Mouse (Mus musculus) embryonic facial prominence, embryonic 15.5 days (tissue): ENCODE data around the gene Rpl3. TPM values are rescaled to one million over a fixed set of nuclear protein-coding genes. Genes with fewer than 3 reads are reported as not detected.
A peak's percentile ranks its signal among the peaks of the same experiment; 100 is the strongest.

Experiments used
- ATAC-seq: fragments of 200-750 bp; cut with Nextera tagmentation; 2 replicates; pipeline ENCODE4 v1.8.0; 2017; ENCODE audit warnings: low read depth, moderate TSS enrichment; ENCODE audit not compliant: insufficient number of reproducible peaks, low FRiP score, low TSS enrichment
- H3K27ac ChIP-seq: fragments of 300-500 bp; sonication (generic); replicated peaks from 2 replicates; pipeline ENCODE4 v1.5.1; 2015; ENCODE audit warnings: mild to moderate bottlenecking, inconsistent platforms
- H3K27me3 ChIP-seq: fragments of 300-500 bp; sonication (generic); 2 replicates; pipeline ENCODE4 v1.6.1; 2015; ENCODE audit warnings: inconsistent platforms
- H3K36me3 ChIP-seq: fragments of 300-500 bp; sonication (generic); 2 replicates; pipeline ENCODE4 v1.6.1; 2015; ENCODE audit warnings: mild to moderate bottlenecking, inconsistent platforms
- H3K4me1 ChIP-seq: fragments of 300-500 bp; sonication (generic); 2 replicates; pipeline ENCODE4 v1.6.1; 2015; ENCODE audit warnings: inconsistent platforms
- H3K4me2 ChIP-seq: fragments of 300-500 bp; sonication (generic); replicated peaks from 2 replicates; pipeline ENCODE4 v1.6.1; 2015; ENCODE audit warnings: mild to moderate bottlenecking, inconsistent platforms
- H3K4me3 ChIP-seq: fragments of 300-500 bp; sonication (generic); replicated peaks from 2 replicates; pipeline ENCODE4 v1.5.1; 2015; ENCODE audit warnings: mild to moderate bottlenecking, inconsistent platforms
- H3K9ac ChIP-seq: fragments of 300-500 bp; sonication (generic); 2 replicates; pipeline ENCODE4 v1.6.1; 2015; ENCODE audit warnings: inconsistent platforms
- H3K9me3 ChIP-seq: fragments of 300-500 bp; sonication (generic); replicated peaks from 2 replicates; pipeline ENCODE4 v1.6.1; 2016; ENCODE audit warnings: inconsistent platforms
- WGBS: fragments of 180-500 bp; shearing (Covaris S2); methylation state at CpG from one replicate; pipeline ENCODE4 v1.1.7; 2015; 5-methylcytosine and 5-hydroxymethylcytosine counted together
- polyA plus RNA-seq: library from polyadenylated mRNA; unstranded; fragments of >200 nt; fragmentation: Nextera tagmentation; extraction: Ambion mirVana; gene quantifications from 2 replicates; pipeline ENCODE4 v1.2.1, GENCODE M21; 2015

Gene Rpl3
- polyA plus RNA-seq, 1 experiment from 2014 or later: 1,072 TPM

DNA sequence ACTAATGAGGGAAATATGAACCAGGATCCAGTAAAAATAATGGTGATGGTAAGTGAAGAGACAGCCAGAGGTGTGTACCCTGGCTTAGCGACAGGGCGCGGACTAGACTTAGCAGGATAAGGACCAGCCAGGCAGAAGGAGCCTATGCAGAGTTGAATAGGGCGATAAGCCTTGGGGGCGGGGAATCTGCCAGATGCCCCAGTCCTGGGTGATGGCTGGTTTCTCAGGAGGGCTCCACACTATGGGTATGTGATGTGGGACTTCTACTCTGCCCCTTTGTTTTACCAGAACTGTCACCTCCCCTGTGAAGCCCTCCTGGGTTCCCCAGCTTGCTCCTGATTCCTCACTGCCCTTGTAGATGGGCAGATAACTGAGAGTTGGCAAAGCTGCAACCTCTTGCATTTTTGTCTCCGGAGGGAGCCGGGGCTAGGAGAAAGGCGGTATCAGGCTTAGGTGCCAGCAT lies 6.4 kb upstream of the Rpl3 start:
- Histone ChIP-seq H3K9ac (no peak overlapping the region), H3K27me3 (peaks cover 3% of the 10 kb centered on the region), H3K27ac (no peak overlapping the region), H3K4me1 (peaks cover 38% of the 10 kb centered on the region), H3K4me3 (no peak overlapping the region), H3K9me3 (no peaks in the 10 kb centered on the region), H3K36me3 (no peaks in the 10 kb centered on the region), H3K4me2 (no peak overlapping the region)
- ATAC-seq: no peak
- WGBS: 34% methylated on average over 8 of the region's 8 CpGs

DNA sequence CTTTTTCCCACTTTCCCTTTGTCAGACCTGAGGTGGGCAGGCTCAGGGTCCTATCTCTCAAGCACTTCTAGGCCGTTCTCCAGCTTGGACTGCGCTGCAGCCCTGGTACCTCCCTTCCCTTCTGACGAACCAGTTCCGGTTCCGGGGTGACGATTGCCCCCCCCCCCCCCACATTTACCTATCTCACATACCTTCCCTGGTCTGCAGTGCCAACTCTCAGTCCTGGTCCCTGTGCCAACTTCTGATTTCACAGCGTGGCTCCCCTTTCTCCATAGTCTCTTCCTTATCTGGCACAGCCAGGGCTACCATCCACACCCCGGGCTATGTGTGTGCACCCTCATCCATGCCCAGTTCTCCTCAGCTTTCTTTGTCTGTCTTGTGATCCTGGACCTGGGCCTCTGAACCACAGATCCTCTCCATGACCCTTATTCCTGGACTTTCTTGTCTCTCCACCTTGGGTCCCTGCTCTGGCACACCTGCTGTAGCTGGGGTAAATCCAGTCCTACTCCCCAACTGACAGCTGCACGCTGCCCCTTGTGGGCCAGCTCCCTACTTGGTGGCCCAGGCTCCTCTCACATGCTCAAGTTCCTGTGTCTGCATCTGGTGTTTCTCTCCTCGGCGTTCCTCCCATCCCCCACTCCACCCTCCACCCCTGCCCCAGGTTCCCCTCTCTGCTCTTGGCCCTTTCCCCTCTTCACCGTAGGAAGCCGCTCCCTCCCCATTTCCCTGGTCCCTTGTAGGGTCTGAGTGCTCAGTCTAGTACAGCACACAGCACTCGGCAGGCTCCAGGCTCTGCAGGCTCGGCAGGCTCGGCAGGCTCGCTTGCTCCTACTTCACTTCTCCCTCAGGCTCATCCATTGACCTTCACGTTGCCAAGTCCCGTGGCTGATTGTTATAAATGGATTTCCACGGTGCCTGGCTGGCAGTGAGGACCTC lies 5.5 kb upstream of the Rpl3 start:
- Histone ChIP-seq H3K4me2 (peak overlapping the region; percentile 27; the same call in 1 of the 2 replicates), H3K27me3 (peaks cover 11% of the 10 kb centered on the region), H3K4me3 (no peak overlapping the region), H3K9me3 (no peaks in the 10 kb centered on the region), H3K27ac (no peak overlapping the region), H3K9ac (no peak overlapping the region), H3K36me3 (no peaks in the 10 kb centered on the region), H3K4me1 (peaks cover 43% of the 10 kb centered on the region)
- WGBS: 17% methylated on average over 20 of the region's 20 CpGs
- ATAC-seq: peak; percentile 61; the same call in 1 of the 2 replicates

DNA sequence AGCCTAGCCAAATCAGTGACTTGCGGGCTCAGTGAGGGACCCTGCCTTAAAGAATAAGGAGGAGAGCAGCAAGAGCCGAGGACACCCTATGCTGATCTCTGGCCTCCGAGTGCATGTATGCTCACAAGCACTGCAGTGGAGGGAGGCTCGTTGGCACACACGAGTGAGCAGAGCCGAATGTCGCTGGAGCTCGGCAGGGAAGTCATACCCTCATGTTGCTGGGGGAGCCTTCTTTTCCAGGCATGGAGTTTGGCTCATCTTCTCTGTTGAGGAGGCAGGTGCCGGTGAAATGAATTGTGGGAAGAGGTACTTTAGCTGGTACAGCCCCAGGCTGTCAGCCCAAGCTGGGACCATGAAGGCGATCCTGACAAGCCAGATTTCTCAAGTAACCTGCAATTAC lies 4.7 kb upstream of the Rpl3 start:
- peaks cover 19% of the 10 kb centered on the region for H3K27me3 ChIP-seq
- H3K9me3 ChIP-seq: no peaks in the 10 kb centered on the region
- WGBS: 58% methylated on average over 10 of the region's 10 CpGs
- H3K27ac ChIP-seq: peak overlapping the region; percentile 45; the same call in 1 of the 2 replicates
- no peak for ATAC-seq
- no peak overlapping the region for H3K4me2 ChIP-seq
- H3K4me1 ChIP-seq: peaks cover 46% of the 10 kb centered on the region
- no peaks in the 10 kb centered on the region for H3K36me3 ChIP-seq
- H3K9ac ChIP-seq: no peak overlapping the region
- no peak overlapping the region for H3K4me3 ChIP-seq

DNA sequence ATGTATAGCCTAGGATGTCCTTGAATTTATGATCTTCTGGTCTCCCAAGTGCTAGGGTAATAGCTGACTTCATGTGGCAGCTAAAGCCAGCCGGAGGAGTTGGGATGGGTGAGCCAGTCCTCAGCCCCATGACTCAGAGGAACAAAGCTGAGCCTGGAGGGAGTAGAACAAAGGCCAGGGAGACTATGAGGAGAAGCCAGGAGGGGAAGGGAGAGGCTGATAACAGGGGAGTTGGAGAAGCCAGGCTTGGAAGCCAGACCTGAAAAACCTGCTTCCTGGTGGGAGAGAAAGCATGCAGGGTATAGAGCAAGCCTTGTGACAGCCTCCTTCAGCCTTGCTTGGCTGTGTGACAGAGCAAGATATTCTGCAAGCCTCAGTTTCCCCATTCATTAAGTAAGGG lies 3.9 kb upstream of the Rpl3 start:
- H3K4me1 ChIP-seq: peaks cover 52% of the 10 kb centered on the region
- no peak overlapping the region for H3K9ac ChIP-seq
- no peak for ATAC-seq
- no peak overlapping the region for H3K4me3 ChIP-seq
- WGBS: 43% methylated on average over 1 of the region's 1 CpGs
- peaks cover 27% of the 10 kb centered on the region for H3K27me3 ChIP-seq
- H3K4me2 ChIP-seq: no peak overlapping the region
- no peaks in the 10 kb centered on the region for H3K9me3 ChIP-seq
- H3K36me3 ChIP-seq: no peaks in the 10 kb centered on the region
- H3K27ac ChIP-seq: 0 out of 2 replicates have a peak overlapping the region, but pooled peaks have one; percentile 45

DNA sequence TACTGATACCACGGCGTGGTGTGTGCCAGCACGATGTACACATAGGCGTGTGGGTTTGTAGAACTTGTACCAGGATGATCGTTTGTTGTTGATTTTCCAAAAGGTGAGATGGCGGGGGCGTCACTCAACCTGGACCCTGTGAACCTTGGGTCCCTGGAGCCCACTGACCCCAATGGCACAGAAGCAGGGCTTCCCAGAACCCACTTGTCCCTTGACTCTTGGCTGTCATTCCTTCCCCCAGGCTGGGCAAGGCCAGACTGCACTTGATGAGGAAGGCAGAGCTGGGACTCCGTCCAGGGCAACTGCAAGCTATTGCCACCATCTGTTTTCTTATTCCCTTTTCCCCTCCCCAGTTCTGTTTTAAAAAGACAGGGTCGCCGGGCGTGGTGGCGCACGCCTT lies 2.5 kb upstream of the Rpl3 start:
- Histone ChIP-seq H3K36me3 (no peaks in the 10 kb centered on the region), H3K27ac (no peak overlapping the region), H3K4me1 (peaks cover 50% of the 10 kb centered on the region), H3K4me2 (no peak overlapping the region), H3K9me3 (no peaks in the 10 kb centered on the region), H3K27me3 (peaks cover 40% of the 10 kb centered on the region), H3K4me3 (no peak overlapping the region), H3K9ac (no peak overlapping the region)
- WGBS: 84% methylated on average over 13 of the region's 13 CpGs
- ATAC-seq: no peak

DNA sequence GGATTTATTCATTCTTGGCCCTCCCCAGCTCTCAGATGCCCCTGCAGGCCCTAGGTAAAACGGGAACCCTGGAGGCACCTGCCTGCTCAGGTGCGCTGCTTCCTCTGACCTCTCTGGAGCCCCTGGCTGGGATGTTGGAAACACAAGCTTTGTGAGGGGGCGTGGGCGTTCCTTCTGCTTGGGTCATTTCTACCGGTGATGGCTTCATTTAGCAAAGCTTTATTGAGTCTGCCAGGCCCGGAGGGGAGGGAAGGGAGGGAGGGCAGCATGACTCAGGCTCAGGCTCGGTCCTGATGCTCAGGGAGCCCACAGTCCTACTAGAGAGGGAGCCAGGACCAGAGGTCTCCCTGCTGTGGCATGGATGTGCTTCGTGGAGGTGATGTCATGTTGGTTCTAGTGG lies 931 bp upstream of the Rpl3 start:
- Histone ChIP-seq H3K9me3 (no peaks in the 10 kb centered on the region), H3K27me3 (peaks cover 40% of the 10 kb centered on the region), H3K36me3 (no peaks in the 10 kb centered on the region), H3K4me3 (peak overlapping the region; percentile 59; the same call in 1 of the 2 replicates), H3K4me1 (peaks cover 34% of the 10 kb centered on the region), H3K4me2 (no peak overlapping the region), H3K9ac (no peak overlapping the region), H3K27ac (no peak overlapping the region)
- ATAC-seq: no peak
- WGBS: 22% methylated on average over 8 of the region's 8 CpGs

DNA sequence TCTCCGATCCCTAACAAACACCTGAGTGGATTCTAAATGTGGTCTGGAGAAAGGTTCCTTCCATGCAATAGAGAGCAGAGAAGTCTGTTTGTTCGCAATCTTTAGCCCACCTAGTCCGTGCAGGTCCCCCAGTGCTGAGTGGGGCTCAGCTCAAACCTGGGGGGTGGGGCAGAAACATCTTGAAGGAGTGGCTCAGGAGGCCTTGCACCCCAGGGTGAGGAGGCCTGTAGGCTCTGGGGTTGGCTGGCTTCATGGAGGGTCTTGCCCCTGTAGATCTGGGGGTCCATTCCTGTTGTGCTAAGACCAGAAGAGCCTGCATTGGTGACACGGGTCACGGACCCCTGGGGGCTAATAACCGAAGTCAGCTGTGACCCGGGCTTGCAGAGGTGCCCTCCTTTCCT lies 373 bp upstream of the Rpl3 start:
- Histone ChIP-seq H3K9ac (no peak overlapping the region), H3K4me1 (peaks cover 28% of the 10 kb centered on the region), H3K4me3 (peak overlapping the region; percentile 59), H3K27me3 (peaks cover 40% of the 10 kb centered on the region), H3K27ac (no peak overlapping the region), H3K36me3 (no peaks in the 10 kb centered on the region), H3K4me2 (peak overlapping the region; percentile 95), H3K9me3 (no peaks in the 10 kb centered on the region)
- 19% methylated on average over 7 of the region's 7 CpGs for WGBS
- no peak for ATAC-seq

DNA sequence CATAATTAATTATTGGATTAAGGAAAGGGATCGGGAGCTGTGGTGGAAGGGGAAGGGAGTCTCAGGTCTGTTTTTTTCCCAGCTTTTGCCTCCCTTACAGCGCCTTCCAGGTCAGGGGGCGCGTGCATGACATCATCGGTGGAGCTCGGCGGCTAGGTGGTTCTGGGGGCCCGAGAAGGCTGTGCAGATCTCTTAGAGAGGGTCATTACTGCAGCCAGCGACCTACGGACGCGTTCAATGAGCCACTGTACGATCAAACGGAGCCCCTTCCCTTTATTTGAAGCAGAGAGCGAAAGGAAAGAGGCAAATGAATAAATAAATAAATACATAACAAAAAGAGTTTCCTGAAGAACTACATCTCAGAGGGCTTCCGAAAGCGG lies 937 bp downstream of the Rpl3 start:
- Histone ChIP-seq H3K4me3 (peak overlapping the region; percentile 59), H3K9ac (peak overlapping the region; percentile 41; the same call in 1 of the 2 replicates), H3K9me3 (no peaks in the 10 kb centered on the region), H3K27ac (no peak overlapping the region), H3K4me2 (peak overlapping the region; percentile 95), H3K4me1 (peaks cover 19% of the 10 kb centered on the region; the same call in 1 of the 2 replicates), H3K36me3 (no peaks in the 10 kb centered on the region), H3K27me3 (peaks cover 40% of the 10 kb centered on the region)
- whole genome bisulfite sequencing: 2% methylated on average over 17 of the region's 17 CpGs
- ATAC-seq: no peak

DNA sequence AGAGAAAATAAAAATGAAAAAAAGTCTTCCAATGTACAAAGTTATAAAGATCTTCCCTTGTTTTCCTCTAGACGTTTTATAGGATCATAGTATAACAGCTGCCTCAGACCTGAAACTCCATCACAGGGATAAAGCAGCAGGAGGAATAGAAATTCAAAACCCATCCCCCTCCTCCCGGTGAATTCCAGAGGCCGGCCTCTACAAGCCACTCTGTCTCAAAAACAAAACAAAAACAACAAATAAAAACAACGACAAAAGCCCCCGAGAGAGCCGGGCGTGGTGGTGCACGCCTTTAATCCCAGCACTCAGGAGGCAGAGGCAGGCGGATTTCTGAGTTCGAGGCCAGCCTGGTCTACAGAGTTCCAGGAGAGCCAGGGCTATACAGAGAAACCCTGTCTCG lies 1.5 kb downstream of the Rpl3 start:
- Histone ChIP-seq H3K9ac (no peak overlapping the region), H3K27ac (no peak overlapping the region), H3K4me3 (no peak overlapping the region), H3K4me1 (peaks cover 19% of the 10 kb centered on the region; the same call in 1 of the 2 replicates), H3K9me3 (no peaks in the 10 kb centered on the region), H3K27me3 (peaks cover 40% of the 10 kb centered on the region), H3K36me3 (no peaks in the 10 kb centered on the region), H3K4me2 (no peak overlapping the region)
- 66% methylated on average over 11 of the region's 11 CpGs for WGBS
- no peak for ATAC-seq

DNA sequence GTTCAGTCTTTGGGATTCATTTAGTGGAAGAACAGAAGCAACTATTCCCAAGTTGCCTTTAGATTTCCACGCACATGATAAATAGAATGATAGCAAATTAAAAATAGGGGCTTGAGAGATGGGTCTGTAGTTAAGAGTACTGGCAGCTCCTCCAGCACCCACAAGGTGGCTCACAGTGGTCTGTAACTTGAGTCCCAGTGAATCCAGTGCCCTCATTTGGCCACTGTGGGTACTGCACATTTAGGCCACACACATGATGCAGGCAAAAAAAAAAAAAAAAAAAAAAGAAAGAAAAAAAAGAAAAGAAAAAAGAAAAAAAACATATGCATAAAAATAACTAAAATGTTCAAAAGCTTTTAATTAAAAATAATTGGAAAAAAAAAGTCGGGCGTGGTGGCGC lies 3.0 kb downstream of the Rpl3 start:
- Histone ChIP-seq H3K36me3 (no peaks in the 10 kb centered on the region), H3K9ac (no peak overlapping the region), H3K4me3 (no peak overlapping the region), H3K4me1 (peaks cover 19% of the 10 kb centered on the region; the same call in 1 of the 2 replicates), H3K27ac (no peak overlapping the region), H3K27me3 (peaks cover 40% of the 10 kb centered on the region), H3K4me2 (no peak overlapping the region), H3K9me3 (no peaks in the 10 kb centered on the region)
- ATAC-seq: no peak
- WGBS: 27% methylated on average over 4 of the region's 4 CpGs

DNA sequence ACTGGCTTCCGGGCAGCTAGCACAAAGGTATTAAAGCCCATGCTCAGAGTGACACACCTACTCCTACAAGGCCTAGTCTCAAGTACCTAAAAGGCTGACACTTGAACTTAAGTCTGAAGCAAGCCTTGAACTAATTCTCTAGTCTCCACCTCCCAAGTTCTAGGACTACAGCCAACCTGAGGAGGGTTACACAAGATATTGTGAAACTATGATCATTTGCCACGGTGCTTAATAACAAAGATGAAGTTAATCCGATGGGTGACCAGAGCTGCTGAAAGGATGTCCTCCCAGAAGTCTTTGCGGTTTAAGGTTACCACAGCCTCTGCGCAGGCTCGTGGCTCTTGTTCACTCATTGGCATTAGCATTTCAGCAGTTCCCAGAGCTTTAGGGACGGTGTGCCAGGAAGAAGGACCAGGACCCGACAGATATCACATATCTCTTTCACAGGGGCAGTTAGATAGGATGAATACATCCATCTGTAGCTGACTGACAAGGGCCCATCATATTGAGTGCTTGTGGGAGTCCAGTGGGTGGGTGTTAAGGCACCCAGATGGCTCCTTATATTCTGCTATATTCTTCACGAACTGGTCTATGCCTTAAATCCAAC lies 4.2 kb downstream of the Rpl3 start:
- Histone ChIP-seq H3K9me3 (no peaks in the 10 kb centered on the region), H3K36me3 (no peaks in the 10 kb centered on the region), H3K4me2 (no peak overlapping the region), H3K27me3 (peaks cover 32% of the 10 kb centered on the region), H3K4me1 (peaks cover 17% of the 10 kb centered on the region; the same call in 1 of the 2 replicates), H3K9ac (no peak overlapping the region), H3K27ac (no peak overlapping the region), H3K4me3 (no peak overlapping the region)
- no peak for ATAC-seq
- WGBS: 77% methylated on average over 9 of the region's 9 CpGs
